Mouse (Mus musculus) liver, postnatal 0 days (tissue): ENCODE measurements around the gene Bri3.

ENCODE experiments used
- CTCF ChIP-seq: sonication (generic); IDR thresholded peaks from 2 replicates; pipeline ENCODE4 v1.5.1; 2016; ENCODE audit warnings: antibody characterized with exemption, low read depth
- EP300 ChIP-seq: IDR thresholded peaks from 2 replicates; pipeline ENCODE4 v1.6.1; 2016; ENCODE audit warnings: antibody characterized with exemption, low read depth, mild to moderate bottlenecking

DNA sequence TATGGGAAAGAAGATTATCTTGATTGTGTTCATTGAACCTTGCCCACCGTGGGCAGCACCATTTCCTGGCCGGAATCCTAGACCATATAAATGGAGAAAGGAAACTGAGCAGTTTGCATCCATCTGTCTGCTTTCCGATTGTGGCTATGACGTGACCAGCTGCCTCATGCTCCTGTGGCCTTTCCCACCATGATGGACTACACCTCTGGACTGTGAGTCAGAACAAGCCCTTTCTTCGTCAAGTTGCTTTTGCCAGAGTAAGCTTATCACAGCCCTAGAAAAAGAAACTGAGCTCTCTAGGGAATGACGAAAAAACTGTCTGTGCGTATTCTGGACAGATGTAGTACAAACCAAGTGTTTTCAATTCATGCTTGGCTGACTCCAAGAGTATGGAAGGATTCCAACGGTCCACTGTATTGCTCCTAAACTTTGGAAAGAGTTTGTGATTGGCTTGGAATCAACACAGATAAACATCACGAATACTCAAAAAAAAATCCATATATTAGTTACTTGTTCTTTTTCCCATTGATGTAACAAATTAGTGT lies 124.5 kb downstream of the Bri3 start:
- TF ChIP-seq CTCF (no peak), EP300 (no peak)
